Mouse (Mus musculus) spleen, adult 18-20 months (tissue): Measurements from ENCODE around the gene Mettl17.
"Not testable (repeated sequence)": the region's sequence is repeated elsewhere in the genome, so short reads cannot be mapped to it uniquely, and the experiment has no call there.

ENCODE experiments used
- DNase-seq, 2 experiments: peaks; one replicate each; pipeline ENCODE4 v3.0.0; 2022; ENCODE audit warnings: mixed read lengths in 2 of 2

Gene Mettl17

GRCm38 (mm10) chr14:51884598-51885331, at the start of gene Mettl17:
Mettl17 (plus strand) TSS chr14:51884842.
- peak; percentile 89 to 90 for DNase-seq

GRCm38 (mm10) chr14:51838480-51838879, 46.2 kb upstream of the Mettl17 start:
- not testable (repeated sequence) for DNase-seq

GRCm38 (mm10) chr14:51842250-51842649, 42.4 kb upstream of the Mettl17 start:
- DNase-seq = no peak

DNA sequence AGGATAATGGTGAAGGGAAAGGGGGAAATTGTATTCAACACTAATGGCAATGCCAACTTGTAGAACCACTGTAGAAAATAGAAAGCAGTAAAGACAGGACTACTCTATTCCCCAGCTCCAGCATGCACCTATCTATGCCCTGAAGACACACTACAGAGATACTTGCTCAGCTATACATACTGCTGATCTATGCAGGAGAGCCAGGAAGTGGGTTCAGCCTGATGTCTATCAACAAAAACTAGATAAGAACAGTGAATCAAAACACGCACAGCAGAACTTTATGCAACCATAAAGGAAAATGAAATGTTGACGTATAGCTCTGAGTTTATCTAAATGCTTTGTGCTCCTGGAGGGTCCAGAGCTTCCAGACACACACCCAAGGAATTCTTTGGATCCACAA, 41.9 kb upstream of the Mettl17 start:
- DNase-seq = no peak

- no peak for DNase-seq
These were observed 40.8 kb upstream of the Mettl17 start for GRCm38 (mm10) chr14:51843882-51844281.

- no peak for DNase-seq
These were observed 38.1 kb upstream of the Mettl17 start for GRCm38 (mm10) chr14:51846566-51846965.

GRCm38 (mm10) chr14:51851006-51851405, 33.6 kb upstream of the Mettl17 start:
- DNase-seq = not testable (repeated sequence)

- no peak for DNase-seq
These were observed 31.2 kb upstream of the Mettl17 start, which contains the start of gene Ear6 for GRCm38 (mm10) chr14:51853399-51853798. Ear6 (plus strand) TSS chr14:51853699.

- not testable (repeated sequence) for DNase-seq
These were observed 29.4 kb upstream of the Mettl17 start for GRCm38 (mm10) chr14:51855280-51855679.

DNA sequence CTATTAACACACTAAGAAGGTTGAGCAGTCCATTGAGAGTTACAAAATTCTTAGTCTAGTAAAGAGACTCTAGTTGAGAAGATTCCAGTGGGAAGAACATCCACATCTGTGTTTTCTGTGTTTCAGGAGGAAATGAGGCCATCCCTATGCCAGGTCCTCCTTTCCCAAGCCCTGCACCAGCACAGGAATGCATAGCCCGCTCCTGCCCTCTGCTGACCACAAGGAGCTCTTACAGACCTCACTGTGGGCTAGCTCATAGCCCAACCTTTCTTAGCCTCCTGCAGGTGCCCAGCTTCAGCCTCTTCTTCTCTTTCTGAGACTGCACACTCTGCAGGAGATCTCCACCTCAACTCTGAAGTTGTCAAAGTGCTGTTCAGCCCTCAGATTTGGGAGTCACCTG, 21.0 kb upstream of the Mettl17 start:
- DNase-seq = not testable (repeated sequence)

GRCm38 (mm10) chr14:51870756-51871155, 13.9 kb upstream of the Mettl17 start:
- no peak for DNase-seq

DNA sequence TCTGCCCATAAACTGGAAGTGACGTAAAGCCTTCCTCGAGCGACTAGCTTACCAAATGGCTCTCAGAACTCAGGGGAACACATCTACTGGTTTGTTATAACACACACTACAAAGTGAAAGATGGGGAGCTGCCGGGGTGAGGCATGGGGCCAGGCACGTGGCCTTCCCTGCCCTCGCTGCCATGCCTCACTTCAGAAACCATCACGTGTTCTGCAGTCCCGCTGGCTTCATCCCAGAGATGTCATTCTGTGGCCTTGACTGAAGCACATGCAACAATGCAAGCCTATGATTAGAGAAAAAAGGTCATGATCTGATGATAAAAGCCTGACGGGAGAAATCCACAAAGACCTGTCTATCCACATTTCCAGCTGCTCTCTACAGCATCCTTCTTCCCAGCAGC, 12.9 kb upstream of the Mettl17 start:
- DNase-seq = no peak

DNA sequence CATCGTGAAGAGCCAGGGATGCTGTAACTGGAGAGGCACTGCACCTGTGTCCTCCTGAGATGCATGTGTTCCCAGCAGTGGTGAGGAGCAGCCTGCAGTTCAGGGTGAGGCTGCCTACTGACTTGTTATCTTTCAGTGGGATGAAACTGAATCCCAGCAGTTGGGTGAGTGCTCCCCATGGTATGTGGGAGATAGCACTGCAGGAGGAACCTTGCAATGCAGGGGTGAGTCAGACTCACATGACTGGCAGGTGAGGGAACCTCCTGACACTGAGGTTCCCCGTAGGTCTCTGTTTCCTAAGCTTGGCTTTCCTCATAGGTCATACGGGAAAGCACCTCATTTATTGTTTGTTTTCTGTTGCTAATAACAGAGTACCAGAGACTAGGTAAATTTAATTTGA, 7.1 kb upstream of the Mettl17 start:
- no peak for DNase-seq

- peak; percentile 46 to 69 for DNase-seq
These were observed 1.1 kb upstream of the Mettl17 start for GRCm38 (mm10) chr14:51883527-51884030.

DNA sequence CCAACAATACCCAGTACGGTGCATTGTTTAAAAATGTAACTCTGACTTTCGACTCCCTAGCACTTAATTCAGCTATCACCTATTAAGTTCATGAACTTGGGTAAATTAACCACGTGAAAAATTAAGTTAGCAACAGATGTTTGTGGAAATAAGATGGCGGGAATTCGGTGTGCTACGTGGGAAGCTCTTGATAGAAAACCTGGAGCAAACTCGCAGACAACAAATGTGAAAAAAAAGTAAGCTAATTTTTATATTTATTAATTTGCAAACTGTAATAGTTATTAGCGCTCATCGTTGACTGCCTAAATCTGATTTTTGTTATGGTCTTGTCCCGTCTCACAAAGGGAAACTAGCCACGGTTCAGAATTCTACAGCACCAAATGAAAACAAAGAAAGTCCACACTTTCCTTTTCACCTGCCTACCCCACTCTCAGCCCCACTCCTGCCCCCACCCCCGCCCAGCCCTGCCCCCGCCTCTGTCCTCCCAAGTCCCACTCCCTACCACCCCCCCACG, 554 bp upstream of the Mettl17 start:
- DNase-seq = no peak

DNA sequence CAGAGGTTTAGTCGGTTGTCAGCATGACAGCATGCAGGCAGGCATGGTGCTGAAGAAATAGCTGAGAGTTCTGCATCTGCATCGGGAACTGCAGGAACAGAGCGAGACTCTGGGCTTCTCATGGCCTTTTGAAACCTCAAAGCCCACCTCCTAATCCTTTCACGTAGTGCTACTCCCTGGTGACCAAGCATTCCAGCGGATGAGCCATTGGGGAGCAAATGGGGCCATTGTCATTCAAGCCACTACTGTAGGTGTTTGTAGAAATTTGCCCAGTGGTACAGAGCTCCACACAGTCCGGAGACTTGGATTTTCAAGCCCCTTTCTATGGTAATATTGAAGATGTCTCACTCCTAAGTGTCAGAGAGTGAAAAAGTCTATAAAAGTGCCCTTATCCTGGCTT, 1.4 kb downstream of the Mettl17 start:
- DNase-seq = no peak

GRCm38 (mm10) chr14:51889833-51890232, 5.2 kb downstream of the Mettl17 start:
- no peak for DNase-seq

DNA sequence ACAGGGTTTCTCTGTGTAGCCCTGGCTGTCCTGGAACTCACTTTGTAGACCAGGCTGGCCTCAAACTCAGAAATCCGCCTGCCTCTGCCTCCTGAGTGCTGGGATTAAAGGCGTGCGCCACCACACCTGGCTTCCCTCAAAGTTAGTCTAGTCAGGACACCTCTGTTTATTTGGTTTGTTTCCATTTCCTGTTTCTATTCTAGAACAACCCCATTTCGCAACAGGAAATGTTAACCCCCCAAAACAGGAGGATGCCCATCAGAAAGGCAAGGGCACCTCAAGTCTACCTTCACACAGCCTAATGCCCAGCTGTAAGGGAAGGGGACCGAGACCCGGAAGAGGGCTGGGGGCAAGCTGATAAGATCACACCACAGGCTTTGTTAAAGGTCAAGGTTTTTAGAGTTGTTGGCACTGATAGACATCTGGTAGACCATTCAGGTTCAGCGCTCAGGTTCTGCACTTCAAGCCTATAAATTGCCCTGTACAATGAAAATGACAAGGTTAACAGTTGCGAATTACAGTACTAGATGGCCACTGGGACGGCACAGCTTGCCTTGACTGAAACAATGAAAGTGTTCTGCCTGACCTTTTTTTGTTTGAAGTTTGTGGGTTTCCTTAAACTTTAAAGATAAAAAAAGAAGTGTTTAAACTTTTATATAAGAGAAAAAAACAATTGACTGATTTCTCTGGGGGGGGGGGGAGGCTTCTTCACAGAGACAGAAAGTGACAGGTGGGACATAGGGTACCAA, 7.7 kb downstream of the Mettl17 start, which contains the start of gene Slc39a2:
Gene Slc39a2 (plus strand): TSS at position 699 of the 749 bp plus-strand sequence.
- no peak for DNase-seq

DNA sequence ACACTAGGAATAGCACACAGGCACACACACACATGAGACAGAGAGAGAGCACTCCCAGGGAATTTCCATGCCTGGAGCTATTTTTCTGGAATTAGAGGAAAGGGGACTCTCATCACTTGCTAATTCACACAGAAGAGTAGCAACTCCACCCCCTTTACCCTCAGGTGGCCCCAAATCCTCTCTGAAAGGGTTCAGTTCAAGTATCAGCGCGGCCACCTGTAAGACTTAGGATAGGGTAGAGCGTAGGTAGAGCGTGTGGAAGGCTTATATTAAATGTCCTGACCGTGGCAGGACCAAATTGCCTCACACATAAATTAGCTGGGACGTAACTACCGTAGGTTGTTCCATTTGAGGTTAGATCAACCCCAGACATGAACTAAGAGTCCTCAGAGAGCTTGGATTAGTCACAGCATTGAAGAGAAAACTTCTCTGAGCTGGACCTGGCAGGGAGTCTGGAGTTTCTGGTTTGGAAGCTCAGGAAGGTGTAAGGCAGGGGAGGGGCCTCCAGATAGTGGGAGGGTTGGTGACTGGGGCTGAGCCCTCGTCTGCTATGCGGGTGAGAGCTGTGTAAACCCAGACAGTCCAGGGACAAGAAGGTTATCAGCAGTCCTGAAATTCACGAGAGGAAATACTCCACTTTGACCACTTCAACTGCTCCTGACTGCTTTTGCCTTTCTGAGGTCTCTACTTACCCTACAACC, 8.6 kb downstream of the Mettl17 start:
- DNase-seq = no peak

GRCm38 (mm10) chr14:51893809-51894208, 9.2 kb downstream of the Mettl17 start:
- no peak for DNase-seq

DNA sequence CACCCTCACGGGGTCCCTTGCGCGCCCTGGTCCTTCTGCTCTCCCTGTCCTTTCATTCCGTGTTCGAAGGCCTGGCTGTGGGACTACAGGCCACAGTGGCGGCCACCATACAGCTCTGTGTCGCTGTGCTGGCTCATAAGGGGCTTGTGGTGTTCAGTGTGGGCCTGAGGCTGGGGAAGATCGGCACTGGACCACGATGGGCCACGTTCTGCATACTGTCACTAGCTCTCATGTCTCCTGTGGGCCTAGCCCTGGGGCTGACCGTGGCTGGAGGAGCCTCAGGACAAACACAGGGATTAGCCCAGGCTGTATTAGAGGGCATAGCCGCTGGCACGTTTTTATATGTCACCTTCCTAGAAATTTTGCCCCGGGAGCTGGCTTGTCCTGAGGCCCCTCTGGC, 10.4 kb downstream of the Mettl17 start:
- DNase-seq = no peak

DNA sequence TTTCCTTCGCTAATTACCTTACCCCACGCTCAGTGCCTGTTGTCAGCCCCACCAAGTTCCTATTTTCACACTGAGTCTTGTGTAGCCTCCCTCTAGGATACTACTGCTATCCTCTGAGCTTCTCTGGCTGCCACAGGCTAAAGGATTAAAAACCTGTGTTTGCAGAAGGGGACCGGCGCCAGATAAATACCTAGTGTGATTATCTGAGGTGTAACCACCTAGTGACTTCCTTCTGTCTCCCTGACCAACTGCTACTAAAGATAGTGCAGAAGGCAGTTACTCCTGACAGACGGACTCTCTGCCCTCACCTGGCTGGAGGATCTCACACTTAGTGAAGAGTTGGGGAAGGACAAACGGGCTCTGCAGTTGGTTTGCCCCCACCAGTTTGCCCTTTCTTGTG, 11.4 kb downstream of the Mettl17 start:
- no peak for DNase-seq
